Mouse (Mus musculus) thymus, postnatal 4 days (tissue): ENCODE results near the gene Polr2f.
A peak's percentile ranks its signal among the peaks of the same experiment; 100 is the strongest.

Experiments
- DNase-seq: peaks from one replicate; pipeline ENCODE4 v3.0.0; 2021

Gene Polr2f

GRCm38 (mm10) chr15:79162822-79163221 lies 22.0 kb downstream of the Polr2f start:
- peak; percentile 50 for DNase-seq

GRCm38 (mm10) chr15:79164251-79164650 lies 23.4 kb downstream of the Polr2f start:
- no peak for DNase-seq

GRCm38 (mm10) chr15:79165140-79165539 lies 24.3 kb downstream of the Polr2f start, which contains the start of gene Sox10:
TSS of gene Sox10 (minus strand) at chr15:79165240.
- no peak for DNase-seq

- DNase-seq = no peak
Observed at GRCm38 (mm10) chr15:79166712-79167111, 25.9 kb downstream of the Polr2f start.

- no peak for DNase-seq
Observed at GRCm38 (mm10) chr15:79176905-79177304, 36.1 kb downstream of the Polr2f start.

GRCm38 (mm10) chr15:79185213-79185612 lies 44.4 kb downstream of the Polr2f start:
- no peak for DNase-seq

GRCm38 (mm10) chr15:79187819-79188218 lies 47.0 kb downstream of the Polr2f start:
- DNase-seq = no peak

GRCm38 (mm10) chr15:79191426-79191825 lies 50.6 kb downstream of the Polr2f start:
- DNase-seq = no peak

GRCm38 (mm10) chr15:79192450-79192849 lies 51.6 kb downstream of the Polr2f start:
- DNase-seq = no peak

GRCm38 (mm10) chr15:79192885-79193845 lies 52.4 kb downstream of the Polr2f start:
- no peak for DNase-seq

- DNase-seq = no peak
Observed at GRCm38 (mm10) chr15:79194048-79194447, 53.2 kb downstream of the Polr2f start.

- no peak for DNase-seq
Observed at GRCm38 (mm10) chr15:79194946-79195345, 54.1 kb downstream of the Polr2f start.

GRCm38 (mm10) chr15:79195492-79195891 lies 54.7 kb downstream of the Polr2f start:
- DNase-seq = no peak

GRCm38 (mm10) chr15:79199390-79199976 lies 58.7 kb downstream of the Polr2f start:
- DNase-seq = no peak
